Mouse (Mus musculus) CH12.LX (cell line): ENCODE measurements around the gene Cst6. TPM values are rescaled to one million over a fixed set of nuclear protein-coding genes. Genes with fewer than 3 reads are reported as not detected.

Experiments
- DNase-seq: peaks from one replicate; pipeline ENCODE4 v3.0.0-alpha.2; 2013; ENCODE audit errors: extremely low read depth
- H3K27ac ChIP-seq: 2 replicates; pipeline ENCODE4 v1.5.1; 2012; ENCODE audit warnings: low read depth, mild to moderate bottlenecking, control low read depth, moderate library complexity; ENCODE audit not compliant: insufficient read depth
- H3K27me3 ChIP-seq: replicated peaks from 2 replicates; pipeline ENCODE3; 2012; ENCODE audit warnings: inconsistent platforms
- H3K36me3 ChIP-seq, 2 experiments: replicated peaks in 1 of 2; 2 replicates each; pipeline versions ENCODE3 to v1.6.1; 2012; ENCODE audit warnings: inconsistent platforms in 1 of 2, low read length in 1 of 2, mild to moderate bottlenecking in 1 of 2, mixed read lengths in 1 of 2, moderate library complexity in 1 of 2; ENCODE audit not compliant: control insufficient read depth in 1 of 2, insufficient read depth in 1 of 2
- H3K4me1 ChIP-seq, 2 experiments: 2 replicates each; pipeline ENCODE4 v1.6.1; 2012; ENCODE audit warnings: inconsistent platforms in 1 of 2, moderate library complexity in 1 of 2; ENCODE audit not compliant: insufficient read depth in 2 of 2, control insufficient read depth in 1 of 2
- H3K4me2 ChIP-seq: 2 replicates; pipeline ENCODE4 v1.6.1; 2012; ENCODE audit warnings: low read depth, mild to moderate bottlenecking, control low read depth; ENCODE audit not compliant: poor library complexity, insufficient read depth, severe bottlenecking
- H3K4me3 ChIP-seq, 3 experiments: fragments of 150-350 bp in 1 of 3; sonication (generic) in 1 of 3; replicated peaks in 1 of 3; 2 replicates each; pipeline versions ENCODE3 to v1.5.1; 2011 to 2012; ENCODE audit warnings: low read depth in 2 of 3, low read length in 2 of 3, mild to moderate bottlenecking in 2 of 3, moderate library complexity in 2 of 3, control low read depth in 1 of 3, improper control_type of control experiment in 1 of 3, inconsistent platforms in 1 of 3, mixed read lengths in 1 of 3; ENCODE audit not compliant: poor library complexity in 1 of 3
- H3K79me2 ChIP-seq: replicated peaks from 2 replicates; pipeline ENCODE4 v1.6.1; 2012; ENCODE audit warnings: mild to moderate bottlenecking, moderate library complexity; ENCODE audit not compliant: control insufficient read depth, poor library complexity, insufficient read depth, severe bottlenecking; ENCODE audit errors: extremely low read depth
- H3K9ac ChIP-seq: 2 replicates; pipeline ENCODE4 v1.6.1; 2012; ENCODE audit warnings: low read depth, mild to moderate bottlenecking, control low read depth, moderate library complexity; ENCODE audit not compliant: insufficient read depth
- H3K9me3 ChIP-seq: replicated peaks from 2 replicates; pipeline ENCODE3; 2012; ENCODE audit warnings: low read length, inconsistent platforms, mixed read lengths
- CHD1 ChIP-seq: IDR thresholded peaks from 2 replicates; pipeline ENCODE4 v1.6.1; 2012; ENCODE audit warnings: low read depth, low read length, improper control_type of control experiment, inconsistent platforms
- CHD2 ChIP-seq: IDR thresholded peaks from 2 replicates; pipeline ENCODE4 v1.6.1; 2011; ENCODE audit warnings: low read length, improper control_type of control experiment
- CTCF ChIP-seq, 2 experiments: IDR thresholded peaks in 1 of 2; conservative IDR thresholded peaks in 1 of 2; 2 replicates each; pipeline ENCODE4 v1.5.1; 2011 to 2012; ENCODE audit warnings: low read depth in 2 of 2, low read length in 2 of 2, improper control_type of control experiment in 1 of 2, inconsistent platforms in 1 of 2, mild to moderate bottlenecking in 1 of 2, moderate library complexity in 1 of 2
- E2F4 ChIP-seq: IDR thresholded peaks from 2 replicates; pipeline ENCODE4 v1.6.1; 2011; ENCODE audit warnings: low read depth, low read length, improper control_type of control experiment; ENCODE audit not compliant: insufficient replicate concordance
- ELF1 ChIP-seq: IDR thresholded peaks from 2 replicates; pipeline ENCODE4 v1.6.1; 2014; ENCODE audit warnings: low read depth, mild to moderate bottlenecking, inconsistent platforms, low read length, improper control_type of control experiment
- EP300 ChIP-seq: IDR thresholded peaks from 2 replicates; pipeline ENCODE4 v1.6.1; 2011; ENCODE audit warnings: low read length, improper control_type of control experiment
- ETS1 ChIP-seq: conservative IDR thresholded peaks from 2 replicates; pipeline ENCODE4 v1.6.1; 2012; ENCODE audit warnings: low read depth, mild to moderate bottlenecking, inconsistent platforms, low read length, improper control_type of control experiment, moderate library complexity
- GABPA ChIP-seq: IDR thresholded peaks from 2 replicates; pipeline ENCODE4 v1.6.1; 2012; ENCODE audit warnings: low read depth, low read length, improper control_type of control experiment, inconsistent platforms; ENCODE audit not compliant: insufficient replicate concordance
- HCFC1 ChIP-seq: IDR thresholded peaks from 2 replicates; pipeline ENCODE4 v1.6.1; 2012; ENCODE audit warnings: low read depth, mild to moderate bottlenecking, inconsistent platforms, low read length, improper control_type of control experiment
- IRF4 ChIP-seq: IDR thresholded peaks from 2 replicates; pipeline ENCODE4 v1.6.1; 2014; ENCODE audit warnings: low read depth, mild to moderate bottlenecking, inconsistent platforms, low read length, improper control_type of control experiment
- JUN ChIP-seq: IDR thresholded peaks from 2 replicates; pipeline ENCODE4 v1.6.1; 2011; ENCODE audit warnings: low read depth, mild to moderate bottlenecking, low read length, improper control_type of control experiment, moderate library complexity; ENCODE audit not compliant: insufficient read depth
- JUND ChIP-seq: conservative IDR thresholded peaks from 2 replicates; pipeline ENCODE4 v1.6.1; 2011; ENCODE audit warnings: low read depth, low read length, improper control_type of control experiment
- KAT2A ChIP-seq: IDR thresholded peaks from 2 replicates; pipeline ENCODE4 v1.6.1; 2012; ENCODE audit warnings: low read length, improper control_type of control experiment, inconsistent platforms; ENCODE audit not compliant: insufficient replicate concordance
- MAFK ChIP-seq: IDR thresholded peaks from 2 replicates; pipeline ENCODE4 v1.6.1; 2011; ENCODE audit warnings: low read length, improper control_type of control experiment; ENCODE audit not compliant: insufficient replicate concordance
- MAX ChIP-seq: IDR thresholded peaks from 2 replicates; pipeline ENCODE4 v1.6.1; 2011; ENCODE audit warnings: low read length, improper control_type of control experiment
- MAZ ChIP-seq: IDR thresholded peaks from 2 replicates; pipeline ENCODE4 v1.6.1; 2012; ENCODE audit warnings: low read depth, mild to moderate bottlenecking, inconsistent platforms, low read length, improper control_type of control experiment, moderate library complexity
- MEF2A ChIP-seq: IDR thresholded peaks from 2 replicates; pipeline ENCODE4 v1.6.1; 2014; ENCODE audit warnings: low read depth, mild to moderate bottlenecking, inconsistent platforms, low read length, improper control_type of control experiment, borderline replicate concordance
- MXI1 ChIP-seq: IDR thresholded peaks from 2 replicates; pipeline ENCODE4 v1.6.1; 2011; ENCODE audit warnings: mild to moderate bottlenecking, low read depth, low read length, improper control_type of control experiment
- MYC ChIP-seq: IDR thresholded peaks from 2 replicates; pipeline ENCODE4 v1.6.1; 2011; ENCODE audit warnings: low read depth, mild to moderate bottlenecking, improper control_type of control experiment, low read length
- NELFE ChIP-seq: IDR thresholded peaks from 2 replicates; pipeline ENCODE4 v1.6.1; 2011; ENCODE audit warnings: low read depth, low read length, improper control_type of control experiment
- NRF1 ChIP-seq: IDR thresholded peaks from 2 replicates; pipeline ENCODE4 v1.6.1; 2014; ENCODE audit warnings: low read depth, mild to moderate bottlenecking, inconsistent platforms, low read length, improper control_type of control experiment, moderate library complexity
- POLR2A ChIP-seq: IDR thresholded peaks from 2 replicates; pipeline ENCODE4 v1.6.1; 2011; ENCODE audit warnings: low read depth, mild to moderate bottlenecking, improper control_type of control experiment, low read length
- POLR2AphosphoS2 ChIP-seq: IDR thresholded peaks from 2 replicates; pipeline ENCODE4 v1.6.1; 2011; ENCODE audit warnings: low read depth, low read length, improper control_type of control experiment
- RCOR1 ChIP-seq: conservative IDR thresholded peaks from 2 replicates; pipeline ENCODE4 v1.6.1; 2012; ENCODE audit warnings: low read depth, mild to moderate bottlenecking, inconsistent platforms, low read length, improper control_type of control experiment
- SIN3A ChIP-seq: IDR thresholded peaks from 2 replicates; pipeline ENCODE4 v1.6.1; 2012; ENCODE audit warnings: low read length, improper control_type of control experiment, inconsistent platforms
- TBP ChIP-seq: conservative IDR thresholded peaks from 2 replicates; pipeline ENCODE4 v1.6.1; 2011; ENCODE audit warnings: low read depth, low read length, improper control_type of control experiment
- TCF12 ChIP-seq: IDR thresholded peaks from 2 replicates; pipeline ENCODE4 v1.6.1; 2014; ENCODE audit warnings: low read depth, mild to moderate bottlenecking, inconsistent platforms, low read length, improper control_type of control experiment
- UBTF ChIP-seq: IDR thresholded peaks from 2 replicates; pipeline ENCODE4 v1.6.1; 2012; ENCODE audit warnings: low read depth, mild to moderate bottlenecking, inconsistent platforms, low read length, improper control_type of control experiment, moderate library complexity
- USF1 ChIP-seq: IDR thresholded peaks from 2 replicates; pipeline ENCODE4 v1.6.1; 2014; ENCODE audit warnings: low read depth, mild to moderate bottlenecking, inconsistent platforms, low read length, improper control_type of control experiment
- ZMIZ1 ChIP-seq: IDR thresholded peaks from 2 replicates; pipeline ENCODE4 v1.6.1; 2012; ENCODE audit warnings: low read depth, mild to moderate bottlenecking, inconsistent platforms, low read length, improper control_type of control experiment
- dilution Hi-C: fragments of 300-500 bp; cut with MboI; formaldehyde crosslinking; loops from 2 replicates; pipeline ENCODE4 v1.14.3; 2020; ENCODE audit warnings: low sequenced_read_pairs; ENCODE audit not compliant: extremely low pct_unique_long_range_greater_than_20kb, extremely low pct_ligation_motif_present
- in situ Hi-C: fragments of 300-500 bp; cut with MboI; formaldehyde crosslinking; loops from 3 replicates; pipeline ENCODE4 v1.14.3; 2019; ENCODE audit warnings: low sequenced_read_pairs, low pct_ligation_motif_present, low pct_unique_long_range_greater_than_20kb, mixed read lengths
- polyA plus RNA-seq: library from polyadenylated mRNA; unstranded; fragments of >175 nt; gene quantifications from 2 replicates; pipeline ENCODE4 v1.2.1, GENCODE M21; 2012; ENCODE audit warnings: low read depth; ENCODE audit not compliant: insufficient read length
- total RNA-seq, 2 experiments: library from RNA; depleted of rRNA; stranded (reverse); fragments of 300-350 nt in 1 of 2; fragments of >200 nt in 1 of 2; gene quantifications; 2 replicates each; pipeline ENCODE4 v1.2.3; 2012 to 2014

The Cst6 gene
- total and polyA plus RNA-seq, 3 experiments: 1.9 TPM; not detected in 2

DNA sequence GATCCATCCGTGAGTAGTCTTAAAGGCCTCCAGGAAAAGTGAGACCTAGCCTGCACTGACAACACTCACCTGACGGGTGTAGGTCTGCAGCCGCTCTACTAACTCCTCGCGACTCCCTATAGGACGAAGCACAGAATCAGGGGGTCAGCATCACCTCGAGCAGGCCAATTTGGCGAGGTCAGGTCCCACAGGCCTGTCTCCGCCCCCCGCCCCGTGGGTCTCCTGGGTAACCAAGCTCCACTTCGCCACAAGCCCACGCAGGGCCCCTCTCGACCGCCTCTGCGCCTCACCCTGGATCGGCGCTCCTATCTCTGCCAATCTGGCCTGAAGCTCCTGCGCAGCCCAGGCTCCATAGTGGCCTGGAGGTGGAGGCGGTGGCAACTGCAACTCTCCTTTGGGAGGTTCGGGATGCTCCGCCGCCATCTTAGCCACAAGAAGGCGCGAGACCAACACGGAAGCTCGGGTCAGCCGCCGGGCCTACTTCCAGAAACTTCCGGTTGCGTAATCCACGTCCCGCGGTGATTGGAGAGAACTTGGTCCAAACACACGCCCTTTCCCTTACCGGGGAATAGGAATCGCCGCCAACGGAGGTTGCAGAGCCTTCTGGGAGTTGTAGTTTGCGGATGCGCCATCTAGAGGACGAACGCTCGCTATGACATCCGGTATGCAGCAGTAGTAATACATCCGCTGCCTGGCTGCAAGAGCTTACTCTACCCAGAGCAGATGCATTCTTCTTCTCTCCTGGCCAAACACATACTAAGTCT is 54.2 kb downstream of the Cst6 start, which contains the start of gene Sf3b2:
Gene Sf3b2, minus strand, starts transcription at position 484 of the 764 bp plus-strand sequence.
- H3K9me3 ChIP-seq: no peaks in the 10 kb centered on the region
- TF ChIP-seq TCF12: peak; percentile 94
- TF ChIP-seq ETS1: 0 out of 2 replicates have a peak, but pooled peaks have one; percentile 24
- TF ChIP-seq CHD1: no peak
- peak; percentile 95 for TF ChIP-seq POLR2A
- TF ChIP-seq HCFC1: peak; percentile 99
- TF ChIP-seq CHD2: peak; percentile 96
- peak; percentile 73; the same call in 1 of the 2 replicates for TF ChIP-seq MEF2A
- TF ChIP-seq EP300: no peak
- TF ChIP-seq RCOR1: peak; percentile 64; the same call in 1 of the 2 replicates
- TF ChIP-seq USF1: no peak; the same call in 1 of the 2 replicates
- peak; percentile 53; the same call in 1 of the 2 replicates for TF ChIP-seq JUND
- TF ChIP-seq UBTF: no peak
- peak; percentile 88 for TF ChIP-seq NELFE
- peak; percentile 92 for TF ChIP-seq TBP
- TF ChIP-seq ZMIZ1: peak; percentile 85; the same call in 1 of the 2 replicates
- peak; percentile 100 for TF ChIP-seq KAT2A
- peak; percentile 56 for TF ChIP-seq NRF1
- peak; percentile 95 for TF ChIP-seq E2F4
- no peak for TF ChIP-seq MAFK
- peak; percentile 75 for TF ChIP-seq IRF4
- TF ChIP-seq MAX: peak; percentile 70; the same call in 1 of the 2 replicates
- TF ChIP-seq ELF1: peak; percentile 98
- TF ChIP-seq MXI1: peak; percentile 49; the same call in 1 of the 2 replicates
- no peak for TF ChIP-seq JUN
- peak; percentile 95; the same call in 1 of the 2 replicates for TF ChIP-seq GABPA
- peak; percentile 94 for TF ChIP-seq POLR2AphosphoS2
- TF ChIP-seq MYC: peak; percentile 82; the same call in 1 of the 2 replicates
- peak; percentile 38 to 90; a peak in 3 of 4 replicates for TF ChIP-seq CTCF (conservative IDR thresholded peaks at IDR 0.05 in 1 of 2, IDR thresholded peaks at IDR 0.05 in 1 of 2; ENCODE audit: low read depth in 2 of 2, low read length in 2 of 2)
- TF ChIP-seq SIN3A: peak; percentile 85
- TF ChIP-seq MAZ: peak; percentile 78
- peak within 1 kb of the TSS; percentile 65 to 95 (median 78) for H3K4me3 ChIP-seq
- H3K27me3 ChIP-seq: peaks cover 2% of the 10 kb centered on the region
- peak within 1 kb of the TSS; percentile 92 for H3K9ac ChIP-seq
- peak within 1 kb of the TSS; percentile 80 for H3K27ac ChIP-seq
- dilution Hi-C loops: no loop called here
- H3K79me2 ChIP-seq: peaks cover 30% of the 10 kb centered on the region
- in situ Hi-C loops: no loop called here
- H3K36me3 ChIP-seq: peaks cover 27 to 37% of the 10 kb centered on the region in 2 experiments
- H3K4me2 ChIP-seq: peak within 1 kb of the TSS; percentile 93
- H3K4me1 ChIP-seq: peaks cover 3 to 29% of the 10 kb centered on the region in 2 experiments
- peak; percentile 100 for DNase-seq
